Mouse (Mus musculus) forelimb bud, embryonic 11.5 days (tissue): ENCODE data around the gene Pla2g1b.
"Not testable (repeated sequence)": the region's sequence is repeated elsewhere in the genome, so short reads cannot be mapped to it uniquely, and the experiment has no call there.

Experiments used
- DNase-seq: peaks from one replicate; pipeline ENCODE4 v3.0.0-alpha.2; 2012; ENCODE audit warnings: low read depth, low spot score

Gene Pla2g1b

GRCm38 (mm10) chr5:115465642-115466420 lies at the start of gene Pla2g1b:
Pla2g1b (plus strand) TSS chr5:115466262.
- DNase-seq, result no peak

- DNase-seq, result no peak
Measured at GRCm38 (mm10) chr5:115428831-115429358, 37.2 kb upstream of the Pla2g1b start.

GRCm38 (mm10) chr5:115429359-115430186 lies 36.5 kb upstream of the Pla2g1b start, which contains the start of gene Msi1:
Msi1 (plus strand) TSS chr5:115429599.
- DNase-seq, result no peak

GRCm38 (mm10) chr5:115430187-115430960 lies 35.7 kb upstream of the Pla2g1b start:
- no peak for DNase-seq

GRCm38 (mm10) chr5:115431061-115431897 lies 34.8 kb upstream of the Pla2g1b start:
- DNase-seq, result no peak

GRCm38 (mm10) chr5:115431898-115432259 lies 34.2 kb upstream of the Pla2g1b start:
- no peak for DNase-seq

GRCm38 (mm10) chr5:115432395-115432794 lies 33.7 kb upstream of the Pla2g1b start:
- DNase-seq, result no peak

GRCm38 (mm10) chr5:115433191-115433590 lies 32.9 kb upstream of the Pla2g1b start:
- DNase-seq, result no peak

GRCm38 (mm10) chr5:115434280-115434852 lies 31.7 kb upstream of the Pla2g1b start:
- DNase-seq, result no peak

GRCm38 (mm10) chr5:115434853-115435754 lies 31.0 kb upstream of the Pla2g1b start:
- no peak for DNase-seq

- no peak for DNase-seq
Measured at GRCm38 (mm10) chr5:115435755-115436379, 30.2 kb upstream of the Pla2g1b start.

- peak; percentile 92 for DNase-seq
Measured at GRCm38 (mm10) chr5:115436421-115437124, 29.5 kb upstream of the Pla2g1b start.

GRCm38 (mm10) chr5:115437242-115437944 lies 28.7 kb upstream of the Pla2g1b start:
- no peak for DNase-seq

- peak; percentile 59 for DNase-seq
Measured at GRCm38 (mm10) chr5:115437945-115438315, 28.1 kb upstream of the Pla2g1b start.

GRCm38 (mm10) chr5:115438667-115439066 lies 27.4 kb upstream of the Pla2g1b start:
- DNase-seq, result no peak

GRCm38 (mm10) chr5:115441205-115441849 lies 24.7 kb upstream of the Pla2g1b start:
- peak; percentile 83 for DNase-seq

GRCm38 (mm10) chr5:115442663-115443062 lies 23.4 kb upstream of the Pla2g1b start:
- DNase-seq, result not testable (repeated sequence)
